Mouse (Mus musculus): ENCODE measurements around the gene Cav1. TPM values are rescaled to one million over a fixed set of nuclear protein-coding genes. Genes with fewer than 3 reads are reported as not detected.

Cav1 gene
- total RNA-seq, 2 experiments from 2014 or later: 270 to 284 TPM

DNA sequence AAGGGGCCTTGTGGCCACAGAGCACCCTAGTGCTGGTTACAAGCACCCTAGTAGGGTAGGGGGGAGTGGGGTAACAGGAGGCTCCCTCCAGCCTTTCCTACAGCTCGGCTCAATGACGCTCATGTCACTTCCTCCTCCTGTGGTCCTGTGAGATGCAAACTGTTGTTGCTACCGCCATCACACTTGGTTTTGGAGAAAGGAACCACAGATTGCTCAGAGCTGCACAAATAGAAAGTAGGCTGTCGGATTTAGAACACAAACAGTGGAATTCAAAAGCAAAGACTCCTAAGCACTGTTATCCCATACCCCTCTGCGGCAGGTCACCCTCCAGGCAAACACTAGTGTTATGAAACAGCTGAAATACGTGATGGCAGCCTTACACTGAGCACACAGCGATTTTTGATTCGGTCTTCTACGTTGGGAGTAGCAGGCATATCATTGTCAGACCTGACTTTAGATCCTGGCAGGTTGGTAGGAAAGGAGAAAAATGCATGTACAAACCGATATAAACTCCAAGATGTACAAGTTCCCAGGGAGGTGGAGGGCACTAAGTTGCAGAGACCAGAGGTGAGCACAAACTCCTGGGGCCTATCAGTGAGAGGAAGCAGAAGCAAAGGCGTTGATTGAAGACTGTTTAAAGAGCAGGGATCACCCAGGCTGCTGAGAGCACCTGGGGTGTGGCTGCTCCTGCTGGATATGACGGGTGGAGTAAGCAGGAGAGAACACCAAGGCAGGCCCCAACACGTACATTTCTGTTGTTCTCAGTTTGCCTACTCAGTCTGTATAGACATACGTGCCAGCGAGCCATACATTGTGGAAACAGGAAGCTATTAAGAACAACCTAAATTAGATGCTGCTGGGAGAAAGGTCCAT lies 10.4 kb downstream of the Cav1 start:
- intact Hi-C loops (cut with DNase I): loop anchor here (2.0 kb wide), 1 partner anchor 40 kb away; no protein-coding TSS in a partner anchor
- no peak for DNase-seq

DNA sequence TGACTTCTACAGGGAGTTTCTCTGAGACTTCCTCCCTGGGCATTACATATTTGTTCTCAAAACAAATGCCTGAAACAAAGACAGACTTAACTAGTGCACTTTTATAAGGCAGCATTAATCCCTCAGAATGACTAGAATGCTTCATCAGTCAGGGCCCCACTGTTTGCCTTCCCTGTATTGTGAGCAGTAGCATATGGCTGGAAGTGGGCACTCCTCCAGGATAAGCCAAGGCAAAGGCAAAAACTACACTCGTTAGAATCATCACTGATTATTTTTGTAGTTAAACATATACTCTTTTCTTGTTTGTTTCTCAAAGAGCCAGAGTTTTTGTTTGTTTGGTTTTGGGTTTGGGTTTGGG lies 11.0 kb downstream of the Cav1 start:
- DNase-seq: no peak
- intact Hi-C loops (cut with DNase I): loop anchor here (2.0 kb wide), 1 partner anchor 40 kb away; no protein-coding TSS in a partner anchor

DNA sequence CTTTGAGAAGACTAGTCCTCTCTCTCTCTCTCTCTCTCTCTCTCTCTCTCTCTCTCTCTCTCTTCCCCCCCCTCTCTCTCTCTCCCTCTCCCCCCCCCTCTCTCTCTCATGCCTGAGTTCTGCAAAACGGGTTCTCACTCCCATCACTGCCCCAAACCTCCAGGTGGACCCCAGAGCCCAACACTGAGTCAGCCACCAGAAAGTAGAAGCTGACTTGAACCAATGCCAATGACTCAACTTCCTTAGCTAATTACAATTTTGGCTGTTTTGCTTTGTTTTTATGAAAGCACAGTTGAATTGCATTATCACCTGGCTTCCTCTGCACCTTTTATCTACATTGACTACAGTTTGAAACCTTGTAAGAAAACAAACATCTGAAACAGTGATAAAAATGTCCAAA lies 11.8 kb downstream of the Cav1 start:
- DNase-seq: no peak
- intact Hi-C loops (cut with DNase I): loop anchor here (2.0 kb wide), 1 partner anchor 39 kb away; no protein-coding TSS in a partner anchor

DNA sequence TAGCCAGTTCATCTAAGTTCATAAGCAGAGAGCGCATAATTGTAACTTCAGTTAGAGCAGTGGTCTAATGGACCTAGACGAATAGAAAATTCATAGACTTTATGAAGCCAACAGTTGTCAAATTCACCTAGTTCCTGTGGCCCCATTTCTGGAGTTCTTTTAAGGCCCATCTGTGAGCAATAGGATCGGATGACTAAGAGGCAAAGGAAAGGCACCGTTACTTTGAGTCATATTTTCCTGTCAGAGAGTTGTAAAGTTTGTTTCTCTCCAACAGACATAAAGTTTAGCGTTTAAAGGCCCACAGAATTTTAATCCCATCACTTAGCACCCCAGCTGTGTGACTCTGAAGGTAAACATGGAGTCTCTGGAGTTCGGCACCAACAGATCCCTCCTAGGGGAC lies 15.8 kb downstream of the Cav1 start:
- DNase-seq: no peak
- intact Hi-C loops (cut with DNase I): no loop called here

DNA sequence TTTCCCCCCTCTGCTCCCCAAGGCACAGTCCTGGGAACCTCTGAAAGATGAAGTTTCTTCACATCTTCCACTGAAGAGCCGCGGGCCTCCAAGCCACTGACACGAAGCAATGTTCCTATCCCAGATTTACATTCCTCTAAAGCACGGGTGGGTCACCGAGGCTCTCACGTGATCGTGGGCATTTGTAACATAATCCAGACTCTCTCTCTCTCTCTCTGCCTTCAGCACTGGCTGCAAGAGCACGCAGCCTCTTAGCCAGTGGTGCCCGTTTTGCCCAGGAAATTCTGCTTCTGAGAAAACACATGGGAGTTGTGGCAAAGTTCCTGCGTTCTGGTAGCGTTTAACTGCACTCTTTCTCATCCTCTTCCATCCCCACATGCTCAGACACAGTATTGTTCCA lies 21.1 kb downstream of the Cav1 start:
- intact Hi-C loops (cut with DNase I): no loop called here
- no peak for DNase-seq

DNA sequence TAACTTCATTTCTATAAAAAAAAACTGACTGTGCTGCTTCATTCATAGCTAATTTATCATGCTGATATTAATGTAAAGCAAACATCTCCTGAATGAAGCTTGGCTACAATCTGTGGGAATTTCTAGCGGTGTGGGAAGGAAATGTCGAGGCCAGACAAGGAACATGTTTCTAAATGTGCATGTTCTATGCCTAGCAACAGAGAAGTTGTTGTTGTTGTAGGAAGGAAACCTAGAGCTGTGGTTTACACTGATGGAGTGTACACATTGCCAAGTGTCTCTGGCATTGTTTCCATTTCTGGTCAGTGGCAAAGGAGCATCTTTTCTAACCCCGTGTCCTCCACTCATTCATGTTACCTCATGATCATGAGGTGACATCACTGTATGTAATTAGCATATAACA lies 23.7 kb downstream of the Cav1 start:
- no peak for DNase-seq
- intact Hi-C loops (cut with DNase I): loop anchor here (2.0 kb wide), 1 partner anchor 17 kb away; no protein-coding TSS in a partner anchor

GRCm38 (mm10) chr6:17337724-17338123 lies 31.6 kb downstream of the Cav1 start:
- DNase-seq: no peak
- intact Hi-C loops (cut with DNase I): loop anchor here (2.0 kb wide), 1 partner anchor 13 kb away; no protein-coding TSS in a partner anchor

DNA sequence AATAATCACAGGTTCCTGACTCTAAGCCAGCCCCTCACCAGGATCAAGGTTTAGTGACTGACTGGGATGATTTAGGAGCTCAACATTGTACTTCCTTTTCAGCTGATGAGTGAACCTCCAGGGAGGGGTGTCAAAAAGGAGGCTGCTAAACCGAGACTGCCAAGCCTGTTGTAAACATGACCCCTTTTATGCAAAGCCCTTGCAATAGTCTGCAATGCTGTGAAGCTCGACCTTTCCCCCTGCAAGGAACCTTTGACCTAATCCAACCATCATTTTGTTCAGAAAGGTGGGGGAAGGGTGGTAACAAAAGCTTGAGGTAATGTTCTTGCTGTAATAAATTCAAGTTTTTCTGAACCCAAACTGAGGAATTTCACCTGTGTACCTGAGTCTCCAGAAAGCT lies 34.3 kb downstream of the Cav1 start:
- intact Hi-C loops (cut with DNase I): no loop called here
- no peak for DNase-seq

GRCm38 (mm10) chr6:17348011-17348410 lies 41.9 kb downstream of the Cav1 start:
- intact Hi-C loops (cut with DNase I): no loop called here
- DNase-seq: no peak

- DNase-seq: no peak
- intact Hi-C loops (cut with DNase I): loop anchor here (2.0 kb wide), 1 partner anchor 14 kb away; no protein-coding TSS in a partner anchor
Measured at GRCm38 (mm10) chr6:17350803-17351202, 44.7 kb downstream of the Cav1 start.

DNA sequence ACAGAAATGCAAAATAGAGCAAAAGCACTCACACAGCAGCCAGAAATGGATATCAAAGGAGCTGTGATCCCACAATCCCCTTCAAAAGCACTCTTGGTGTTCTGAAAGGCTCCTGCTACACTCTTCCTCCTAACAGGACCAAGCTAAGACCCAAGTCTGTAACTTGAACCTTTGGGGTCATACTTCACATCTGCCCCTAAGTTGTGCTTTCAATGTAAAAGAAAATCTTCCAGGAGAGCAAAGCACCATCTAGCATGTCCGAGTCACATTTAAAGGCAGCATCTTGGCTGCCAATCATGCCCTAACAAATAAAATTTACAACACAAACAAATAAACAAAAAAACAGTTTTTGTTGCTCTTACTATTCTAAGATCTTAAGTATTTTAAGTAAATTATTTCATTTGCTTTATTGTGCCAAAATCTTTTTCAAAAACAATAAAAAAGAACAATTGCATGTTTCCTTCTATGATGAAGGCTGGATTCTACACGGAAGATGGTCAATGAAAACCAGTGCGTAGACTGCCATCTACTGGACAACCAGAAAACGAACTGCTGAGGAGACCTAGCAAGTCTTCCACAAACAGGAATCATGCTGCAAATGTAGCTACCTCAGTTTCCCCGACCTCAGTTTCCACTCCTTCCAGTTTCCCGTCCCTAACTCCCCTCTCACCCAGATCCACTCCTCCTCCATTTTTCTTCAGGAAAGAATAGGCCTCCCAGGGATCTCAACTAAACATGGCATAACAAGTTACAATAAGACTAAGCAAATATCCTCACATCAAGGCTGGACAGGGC lies 53.0 kb downstream of the Cav1 start:
- intact Hi-C loops (cut with DNase I): loop anchor here (1.0 to 5.0 kb wide), 6 partner anchors 52 to 332 kb away; partner anchors contain the start of genes Cav1 and Cav2
- DNase-seq: peak; percentile 47 to 48

DNA sequence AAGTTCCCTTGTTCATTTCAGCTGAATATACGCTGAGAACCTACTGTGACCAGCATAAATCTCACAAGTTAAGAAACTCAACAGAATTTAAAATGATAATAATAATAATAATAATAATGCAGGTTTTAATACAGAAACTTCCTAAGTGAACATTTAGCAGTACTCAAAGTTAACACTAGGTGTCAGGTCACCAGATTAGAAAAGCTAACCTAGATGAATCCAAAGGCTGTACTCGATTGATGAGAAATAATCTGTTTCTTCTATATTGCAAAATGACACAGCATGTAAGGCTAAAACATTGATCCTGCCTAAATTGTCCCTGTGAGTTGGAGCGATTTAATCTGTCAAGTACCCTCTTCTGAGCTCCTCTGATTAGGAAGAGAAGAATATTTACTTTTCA lies 56.6 kb downstream of the Cav1 start:
- no peak for DNase-seq

DNA sequence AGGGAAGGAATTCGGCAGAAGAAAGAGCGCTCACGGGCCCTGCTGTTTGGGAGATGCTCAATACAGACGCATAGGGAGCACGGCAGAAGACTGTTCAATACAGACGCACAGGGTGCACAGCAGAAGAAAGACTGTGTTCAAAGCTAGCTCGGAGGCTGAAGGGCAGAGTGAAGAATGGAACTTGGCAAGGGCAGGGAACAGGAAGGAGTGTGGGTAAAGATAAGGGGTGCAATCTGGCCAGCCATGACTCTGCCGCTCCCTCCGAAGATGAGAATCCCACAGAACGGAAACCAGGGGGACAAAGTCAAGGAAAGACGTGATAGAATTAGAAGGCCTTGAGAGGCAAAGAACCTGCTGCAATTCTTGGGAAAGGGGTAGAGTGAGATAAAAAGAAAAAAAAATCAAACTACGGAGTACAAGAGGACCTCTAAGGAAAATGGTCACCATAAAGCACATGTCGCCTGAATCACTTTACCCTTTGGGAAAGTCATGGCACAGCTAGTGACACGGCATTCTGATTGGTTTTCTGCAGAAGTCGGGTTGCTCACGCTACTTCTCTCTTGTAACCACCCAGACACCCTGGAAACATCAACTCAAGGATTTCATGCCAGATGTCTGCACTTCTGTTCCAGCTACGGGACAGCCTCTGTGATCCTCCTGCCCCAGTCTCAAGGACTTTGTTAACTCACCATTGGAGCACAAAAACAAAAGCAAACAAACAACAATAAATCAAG lies 57.5 kb downstream of the Cav1 start:
- intact Hi-C loops (cut with DNase I): loop anchor here (1.0 kb wide), 1 partner anchor 226 kb away; no protein-coding TSS in a partner anchor
- no peak for DNase-seq

More for the DNA sequence above, 56.6 kb downstream of the Cav1 start:
- intact Hi-C loops (cut with DNase I): loop anchor here (1.0 kb wide), 1 partner anchor 227 kb away; no protein-coding TSS in a partner anchor

DNA sequence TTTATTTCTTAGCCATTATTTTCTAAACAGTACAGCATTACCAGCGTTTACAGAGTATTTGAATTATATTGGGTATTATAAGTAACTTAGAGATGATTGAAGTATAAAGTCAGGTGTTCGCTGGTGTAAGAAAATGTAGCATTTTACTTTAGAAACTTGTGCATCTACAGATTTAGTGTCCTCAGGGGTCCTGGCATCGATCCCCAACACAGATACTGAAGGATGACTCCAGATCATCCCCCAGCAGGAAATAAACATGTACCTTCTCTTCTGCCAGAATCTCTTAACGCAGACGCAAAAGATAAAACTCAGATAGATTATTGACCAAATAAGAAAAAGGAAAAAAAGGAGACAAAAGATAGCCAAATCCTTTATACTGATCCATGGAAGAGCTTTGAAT lies 68.2 kb downstream of the Cav1 start:
- DNase-seq: no peak
- intact Hi-C loops (cut with DNase I): no loop called here

- intact Hi-C loops (cut with DNase I): no loop called here
- no peak for DNase-seq
Measured at GRCm38 (mm10) chr6:17377371-17377770, 71.2 kb downstream of the Cav1 start.

- no peak for DNase-seq
- intact Hi-C loops (cut with DNase I): no loop called here
Measured at GRCm38 (mm10) chr6:17380102-17380501, 74.0 kb downstream of the Cav1 start.

GRCm38 (mm10) chr6:17381690-17382089 lies 75.6 kb downstream of the Cav1 start:
- no peak for DNase-seq
- intact Hi-C loops (cut with DNase I): no loop called here

GRCm38 (mm10) chr6:17385531-17385930 lies 79.4 kb downstream of the Cav1 start:
- no peak for DNase-seq
- intact Hi-C loops (cut with DNase I): no loop called here

DNA sequence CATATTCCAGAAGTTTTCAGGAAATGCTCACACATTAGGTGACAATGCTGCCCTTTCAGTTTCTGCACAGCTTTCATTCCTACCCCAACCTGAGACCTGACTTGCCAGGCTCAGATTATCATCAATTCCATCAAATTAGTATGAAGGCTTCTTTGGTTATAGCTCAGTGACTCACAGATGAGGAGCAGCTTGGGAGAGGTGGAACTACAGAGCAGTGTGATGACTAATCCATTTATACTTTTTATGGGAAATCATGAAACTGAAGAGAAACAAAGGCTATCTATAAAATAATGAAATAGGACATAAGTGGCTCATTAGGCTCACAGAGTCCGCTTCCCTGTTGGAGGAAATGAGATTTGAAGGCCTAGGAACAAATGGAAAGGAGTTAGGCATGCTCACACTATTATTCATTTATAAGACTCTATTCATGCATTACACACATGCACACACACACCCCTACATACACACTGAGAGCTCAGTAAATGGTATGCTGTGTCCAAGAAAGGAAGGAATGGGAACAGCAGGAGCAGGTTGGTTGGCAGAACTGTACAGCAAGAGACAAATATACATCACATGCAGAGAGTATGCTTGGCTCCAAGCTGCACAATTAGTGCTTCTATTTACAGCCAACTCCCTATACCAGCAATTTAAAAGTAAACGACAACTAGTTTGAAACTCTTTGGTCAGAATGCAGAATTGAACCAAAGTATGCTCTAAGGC lies 82.0 kb downstream of the Cav1 start:
- DNase-seq: no peak
- intact Hi-C loops (cut with DNase I): no loop called here

Measured in heart, postnatal 36 days (tissue).